Mouse (Mus musculus) cerebellum, postnatal 14 days (tissue): ENCODE measurements around the gene Emb.

Experiments
- DNase-seq, 2 experiments: peaks; one replicate each; pipeline ENCODE4 v3.0.0; 2021; ENCODE audit warnings: mixed read lengths in 2 of 2

Gene Emb

GRCm38 (mm10) chr13:117220501-117221321, 12.4 kb downstream of the Emb start, which contains the start of gene Gm17509:
Gm17509 (minus strand) TSS chr13:117221075.
- DNase-seq = peak; percentile 84

DNA sequence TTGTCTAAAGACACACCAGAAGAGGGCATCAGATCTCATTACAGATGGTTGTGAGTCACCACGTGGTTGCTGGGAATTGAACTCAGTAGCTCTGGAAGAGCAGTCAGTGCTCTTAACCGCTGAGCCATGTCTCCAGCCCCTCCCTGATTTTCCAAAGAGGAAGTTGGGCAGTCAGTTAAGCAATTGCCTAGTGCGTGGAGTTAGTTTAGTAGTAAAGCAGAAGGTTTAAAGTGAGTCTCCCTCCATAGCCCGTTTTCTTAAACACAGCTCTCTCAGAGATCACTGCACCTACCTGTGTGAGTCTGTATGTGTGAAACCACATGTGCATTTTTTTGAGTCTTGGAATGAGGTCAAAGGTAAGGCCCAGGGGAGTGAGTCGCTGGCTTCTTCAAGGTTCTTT, 14.8 kb downstream of the Emb start:
- DNase-seq = no peak

- no peak for DNase-seq
Measured at GRCm38 (mm10) chr13:117224901-117225300, 16.6 kb downstream of the Emb start.

- DNase-seq = peak; percentile 54 to 67
Measured at GRCm38 (mm10) chr13:117225561-117225960, 17.2 kb downstream of the Emb start.

DNA sequence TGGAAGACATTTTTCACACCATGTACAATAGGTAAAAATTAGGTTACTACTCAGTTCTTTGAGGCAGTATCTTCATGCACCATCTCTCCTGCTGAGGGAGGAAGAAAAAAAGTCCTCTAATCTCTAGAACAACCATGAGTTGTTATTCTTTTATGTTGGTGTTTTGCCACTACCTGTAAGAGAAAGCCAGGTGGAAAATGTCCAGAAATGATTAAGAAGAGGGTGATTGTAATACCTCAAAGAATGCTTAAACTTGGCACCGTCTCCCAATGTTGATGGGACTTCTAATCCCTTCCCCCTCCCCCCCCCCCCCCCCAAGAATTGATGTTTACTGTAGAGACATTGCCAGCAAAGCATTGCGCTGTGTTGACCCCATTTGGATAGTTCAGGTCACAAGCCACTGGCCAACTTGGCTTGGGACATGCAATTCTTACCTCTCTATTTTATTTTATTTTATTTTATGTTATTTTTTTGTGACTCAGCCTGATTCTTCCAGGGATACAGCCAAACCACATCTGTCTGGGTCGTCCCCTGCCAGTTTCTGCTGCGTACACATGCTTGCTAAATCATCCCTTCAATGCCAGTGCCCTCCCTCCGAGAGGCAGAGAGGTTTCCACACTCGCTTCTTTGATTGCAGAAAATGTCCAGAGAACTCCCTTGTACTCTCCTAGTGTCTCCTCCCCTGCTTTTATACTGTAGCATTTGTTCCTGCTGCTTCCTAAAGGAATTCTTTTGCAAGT, 22.2 kb downstream of the Emb start:
- DNase-seq = no peak

GRCm38 (mm10) chr13:117233808-117234207, 25.5 kb downstream of the Emb start:
- DNase-seq = no peak

- DNase-seq = no peak
Measured at GRCm38 (mm10) chr13:117234486-117234885, 26.1 kb downstream of the Emb start.

GRCm38 (mm10) chr13:117235530-117236212, 27.3 kb downstream of the Emb start:
- peak; percentile 65 to 71 for DNase-seq

DNA sequence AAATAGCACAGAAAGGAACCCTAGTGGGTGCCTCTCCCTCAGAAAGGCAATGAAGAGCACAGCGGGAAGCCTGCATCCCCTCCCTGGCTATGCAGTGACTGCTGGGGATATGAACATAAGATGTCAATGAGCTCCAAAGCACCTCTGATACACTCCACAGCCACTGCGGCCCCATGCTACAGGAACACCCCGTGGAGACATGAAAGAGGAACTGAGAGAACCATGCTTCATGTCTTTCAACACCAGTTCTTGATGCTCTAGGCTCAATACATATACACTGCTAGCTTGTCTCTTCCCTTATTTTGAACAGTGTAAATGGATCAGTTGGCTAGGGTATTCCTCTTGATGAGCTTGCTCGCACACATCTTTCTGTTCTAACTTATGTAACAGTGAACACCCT, 28.8 kb downstream of the Emb start:
- no peak for DNase-seq

- DNase-seq = no peak
Measured at GRCm38 (mm10) chr13:117242063-117242462, 33.7 kb downstream of the Emb start.

DNA sequence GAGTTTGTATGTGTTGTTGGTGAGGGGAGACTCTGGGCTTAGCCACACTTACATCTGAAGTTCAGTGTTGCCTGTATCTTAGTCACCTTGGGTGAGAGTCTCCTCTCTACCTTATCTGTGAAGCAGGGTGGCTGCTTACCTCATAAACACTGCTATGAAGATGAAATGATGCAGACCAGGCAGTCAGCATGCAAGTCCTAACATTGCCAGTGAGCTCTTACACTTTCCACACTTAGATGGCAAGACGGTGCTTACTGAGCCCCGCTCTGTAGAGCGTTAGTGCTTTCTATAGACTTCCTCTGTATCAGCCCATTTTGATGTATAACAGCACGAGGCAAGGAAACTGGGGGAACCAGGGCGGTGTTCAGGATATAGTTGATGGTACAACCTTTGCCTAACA, 34.3 kb downstream of the Emb start:
- no peak for DNase-seq

DNA sequence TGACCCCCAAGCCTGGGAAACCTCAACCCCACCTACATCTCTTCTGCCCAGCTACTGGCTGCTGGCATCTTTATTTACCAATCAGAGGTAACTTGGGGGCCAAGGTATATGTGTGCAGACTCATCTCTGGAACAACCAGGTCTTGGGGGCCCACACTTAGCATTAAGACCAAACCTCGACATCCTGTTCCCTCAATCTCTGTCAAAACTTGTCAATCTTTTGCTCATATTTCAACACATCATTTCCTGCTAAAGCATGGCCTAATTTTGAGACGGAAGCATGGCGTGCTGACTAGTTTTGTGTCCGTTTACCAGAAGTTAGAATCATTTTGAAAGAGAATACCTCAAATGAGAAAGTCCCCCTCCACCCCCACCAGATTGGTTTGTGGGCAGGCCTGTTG, 52.4 kb downstream of the Emb start:
- no peak for DNase-seq

- DNase-seq = no peak
Measured at GRCm38 (mm10) chr13:117266156-117266555, 57.8 kb downstream of the Emb start.

DNA sequence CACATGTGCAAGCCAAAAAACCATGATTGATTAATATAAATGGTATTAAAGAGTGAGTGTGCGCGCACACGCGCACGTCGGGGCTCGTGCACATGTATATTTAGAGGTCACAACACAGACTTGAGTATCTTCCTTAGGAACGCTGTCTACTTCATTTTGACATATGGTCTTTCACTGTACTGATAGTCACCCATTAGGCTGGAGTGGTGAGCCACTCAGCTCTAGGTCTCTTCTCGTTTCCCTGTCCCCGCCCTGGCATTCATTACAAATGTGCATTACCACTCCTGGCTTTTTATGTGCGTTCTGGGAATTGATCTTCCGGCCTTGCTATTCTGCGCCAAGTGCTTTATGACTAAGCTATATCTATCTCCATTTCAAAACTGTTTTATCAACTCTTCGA, 59.6 kb downstream of the Emb start:
- no peak for DNase-seq

DNA sequence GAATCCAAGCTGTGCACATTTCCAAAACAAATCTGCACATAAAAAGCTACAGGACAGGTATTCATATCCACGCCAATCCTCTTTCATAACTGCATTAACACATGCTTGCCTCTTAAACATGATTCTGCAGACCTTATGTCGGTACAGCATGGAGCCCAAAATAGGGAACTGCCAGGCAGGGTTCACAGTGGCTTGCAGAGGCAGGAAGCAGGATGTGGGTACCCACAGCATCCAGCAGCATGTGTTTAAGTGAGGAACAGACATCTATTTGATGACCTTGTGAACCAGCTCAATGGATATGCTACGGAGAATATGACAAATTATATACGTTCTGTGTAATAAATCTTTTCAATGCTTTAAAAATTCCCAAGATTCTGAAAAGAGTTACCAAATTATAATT, 75.7 kb downstream of the Emb start:
- DNase-seq = no peak

DNA sequence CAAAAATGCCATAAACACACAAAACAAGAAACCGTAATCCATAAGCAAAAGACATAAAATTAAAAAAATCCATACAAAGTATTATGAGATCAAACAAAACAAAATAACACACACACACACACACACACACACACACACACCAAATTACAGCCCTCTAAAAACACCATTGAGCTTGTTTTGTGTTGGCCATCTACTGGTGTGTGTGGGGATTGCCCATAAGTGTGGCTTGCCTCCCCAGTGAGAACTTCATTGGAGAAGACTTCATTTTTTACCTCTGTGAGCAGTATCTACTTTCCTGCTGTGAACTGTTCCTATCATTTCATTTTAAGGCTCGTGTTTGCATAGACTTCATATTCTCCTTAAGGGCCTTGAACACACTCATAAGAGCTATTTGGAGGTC, 78.6 kb downstream of the Emb start:
- DNase-seq = peak in 1 of 2 experiments; percentile 18

- no peak for DNase-seq
Measured at GRCm38 (mm10) chr13:117287400-117287799, 79.1 kb downstream of the Emb start.

DNA sequence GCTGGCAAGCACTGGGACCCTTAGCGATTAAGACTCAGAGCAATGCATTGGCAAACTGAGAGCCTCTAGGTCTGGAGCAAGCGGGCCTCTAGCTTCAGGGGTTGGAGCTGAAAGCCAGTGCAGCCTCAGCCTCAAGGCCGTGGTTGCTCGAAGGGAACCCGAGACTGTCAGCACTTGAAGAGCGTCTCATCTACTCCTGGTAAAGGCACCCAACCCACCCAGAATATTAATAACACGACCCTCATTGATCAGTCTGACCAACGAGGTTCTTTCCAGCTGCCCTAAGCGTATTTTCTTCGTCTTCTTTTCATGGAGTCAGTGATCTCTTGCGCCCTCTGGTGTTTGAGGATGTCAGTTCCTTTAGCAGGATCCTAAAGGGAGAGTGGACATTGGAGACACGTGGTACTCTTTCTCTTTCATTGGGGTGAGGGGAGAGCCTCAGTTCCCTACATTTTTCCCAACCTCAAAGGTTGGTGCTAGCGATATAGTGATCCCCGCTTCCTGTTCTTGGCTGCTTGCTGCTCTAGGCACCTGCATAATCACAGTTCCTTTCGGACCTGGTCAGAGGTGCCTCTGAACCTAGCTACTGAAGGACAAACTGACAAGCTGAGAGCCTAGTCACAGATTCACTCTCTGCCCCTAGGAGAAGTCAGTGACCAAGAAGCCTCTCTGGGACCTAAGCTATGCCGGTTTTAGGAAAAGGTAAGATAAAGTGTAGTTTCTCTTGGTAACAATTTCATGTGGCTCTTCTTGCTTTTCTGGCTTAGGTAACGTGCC, 81.3 kb downstream of the Emb start:
- DNase-seq = peak; percentile 89 to 93

- peak; percentile 90 to 93 for DNase-seq
Measured at GRCm38 (mm10) chr13:117311446-117312225, 103.3 kb downstream of the Emb start.
